ENCODE assay signal across 9 mouse cellular contexts in genomic region chr19:55700569-55701282, GRCm38 (mm10). TPM values are rescaled to one million over a fixed set of nuclear protein-coding genes. Genes with fewer than 3 reads are reported as not detected.
DNase-seq lines count a peak whose midpoint lies in the region; ATAC-seq lines count a peak whose summit lies in the region.
"Had no signal": no experiment of that assay in that cellular context is flagged by ENCODE, and none has a peak within 500 bp of the region (broad histone marks: within the 10 kb centered on the region; RNA-seq: fewer than 3 reads in every experiment).

No protein-coding gene starts in this region.

- H3K9ac ChIP-seq in intestine, embryonic 14.5 days (ENCODE audit: low read length): no peak overlapping the region
- H3K9ac ChIP-seq: limb, embryonic 13.5 days had no signal

- peak overlapping the region; percentile 30 for H3K4me2 ChIP-seq in intestine, embryonic 14.5 days (ENCODE audit: low read length)
- H3K4me2 ChIP-seq: limb, embryonic 13.5 days had no signal

- 17% methylated on average over 11 of the region's 11 CpGs for WGBS in heart, embryonic 10.5 days
- WGBS in intestine, embryonic 14.5 days: 20% methylated on average over 11 of the region's 11 CpGs

- DNase-seq in heart, embryonic 10.5 days (ENCODE audit: low spot score): no peak
- peak; percentile 77 for DNase-seq in intestine, embryonic 14.5 days (ENCODE audit: low spot score)
- peak; percentile 50 for DNase-seq in liver
- DNase-seq in monocyte, adult 2 months (ENCODE audit: low read depth in 1 of 2, low spot score in 2 of 2): peak; percentile 61 to 70
- DNase-seq in cerebellum, adult 11 months: no peak
- no peak for DNase-seq in spleen, postnatal 14 days (ENCODE audit: low spot score in 2 of 2)
- DNase-seq in layer of hippocampus, adult 8-10 months (ENCODE audit: low spot score in 2 of 2): no peak

- H3K36me3 ChIP-seq in heart, embryonic 10.5 days: no peaks in the 10 kb centered on the region
- no peaks in the 10 kb centered on the region for H3K36me3 ChIP-seq in intestine, embryonic 14.5 days (ENCODE audit: control insufficient read depth, insufficient read depth, low read length)
- H3K36me3 ChIP-seq: limb, embryonic 13.5 days had no signal

- H3K27ac ChIP-seq in heart, embryonic 10.5 days: peak overlapping the region; percentile 73
- peak overlapping the region; percentile 76 for H3K27ac ChIP-seq in intestine, embryonic 14.5 days (ENCODE audit: low read depth)
- H3K27ac ChIP-seq: heart, adult 2 months; limb, embryonic 13.5 days had no signal

- H3K9me3 ChIP-seq in heart, embryonic 10.5 days: no peaks in the 10 kb centered on the region
- no peaks in the 10 kb centered on the region for H3K9me3 ChIP-seq in intestine, embryonic 14.5 days (ENCODE audit: control insufficient read depth, low read length)
- H3K9me3 ChIP-seq: limb, embryonic 13.5 days had no signal

- H3K27me3 ChIP-seq in heart, embryonic 10.5 days (ENCODE audit: insufficient read depth, poor library complexity, severe bottlenecking): peaks cover 28% of the 10 kb centered on the region
- H3K27me3 ChIP-seq in intestine, embryonic 14.5 days (replicated peaks; ENCODE audit: control insufficient read depth, insufficient read depth, low read length): no peaks in the 10 kb centered on the region

- peak; percentile 63 for ATAC-seq in intestine, embryonic 14.5 days (replicated peaks; ENCODE audit: low FRiP score, low TSS enrichment, low read depth)

- H3K4me3 ChIP-seq in heart, embryonic 10.5 days: peak overlapping the region; percentile 38
- no peak overlapping the region for H3K4me3 ChIP-seq in intestine, embryonic 14.5 days (ENCODE audit: low read depth, low read length)
- H3K4me3 ChIP-seq: heart, adult 2 months; limb, embryonic 13.5 days had no signal

- peaks cover 24% of the 10 kb centered on the region for H3K4me1 ChIP-seq in heart, embryonic 10.5 days
- 0 out of 2 replicates have a peak, but pooled peaks cover 3% of the 10 kb centered on the region for H3K4me1 ChIP-seq in intestine, embryonic 14.5 days (replicated peaks; ENCODE audit: control insufficient read depth, insufficient read depth, low read length)

RNA-seq across cellular contexts. Expression of gene Tcf7l2, which starts 40.9 kb away (rescaled TPM):
- polyA plus RNA-seq in heart, embryonic 10.5 days (2016; fragmentation: Nextera tagmentation; extraction: Ambion mirVana): 53.2 and 61.8 TPM in 2 replicates
- polyA plus RNA-seq in intestine, embryonic 14.5 days (2014; fragmentation: Nextera tagmentation; extraction: Ambion mirVana): 97.2 and 99.2 TPM in 2 replicates
- total RNA-seq in layer of hippocampus, adult 8-10 months (2022): 10 to 100 TPM in 2 of 4 experiments, 1 to 10 TPM in 2; 7.6 to 12.1 (median 9.9) TPM

Comparison
In these comparisons a context has a peak if more than half of its experiments do, and no peak if none do; other contexts are left out.
1. DNase-seq: peak in intestine, embryonic 14.5 days (single experiment), liver (single experiment) and monocyte, adult 2 months (2 of 2); none in heart, embryonic 10.5 days (single experiment), cerebellum, adult 11 months (single experiment), spleen, postnatal 14 days (0 of 2) and layer of hippocampus, adult 8-10 months (0 of 2).